Mouse (Mus musculus) intestine, embryonic 14.5 days (tissue): ENCODE measurements around the gene Clpb. TPM values are rescaled to one million over a fixed set of nuclear protein-coding genes. Genes with fewer than 3 reads are reported as not detected.
A peak's percentile ranks its signal among the peaks of the same experiment; 100 is the strongest.

ENCODE experiments used
- ATAC-seq: fragments of 200-750 bp; cut with Nextera tagmentation; replicated peaks from 2 replicates; pipeline ENCODE4 v1.8.0; 2017; ENCODE audit warnings: low read depth, moderate number of reproducible peaks, moderate TSS enrichment, moderate library complexity; ENCODE audit not compliant: low FRiP score, low TSS enrichment
- DNase-seq: peaks from one replicate; pipeline ENCODE4 v3.0.0-alpha.2; 2018; ENCODE audit warnings: low spot score
- H3K27ac ChIP-seq: fragments of 300-500 bp; sonication (generic); 2 replicates; pipeline ENCODE4 v1.5.1; 2014; ENCODE audit warnings: low read depth, mild to moderate bottlenecking, control low read depth
- H3K27me3 ChIP-seq: fragments of 300-500 bp; sonication (generic); replicated peaks from 2 replicates; pipeline ENCODE4 v1.6.1; 2014; ENCODE audit warnings: low read length, control low read depth; ENCODE audit not compliant: control insufficient read depth, insufficient read depth
- H3K36me3 ChIP-seq: fragments of 300-500 bp; sonication (generic); 2 replicates; pipeline ENCODE4 v1.6.1; 2014; ENCODE audit warnings: low read length, control low read depth; ENCODE audit not compliant: control insufficient read depth, insufficient read depth
- H3K4me1 ChIP-seq: fragments of 300-500 bp; sonication (generic); replicated peaks from 2 replicates; pipeline ENCODE4 v1.6.1; 2014; ENCODE audit warnings: low read length, control low read depth, mixed read lengths; ENCODE audit not compliant: control insufficient read depth, insufficient read depth
- H3K4me2 ChIP-seq: fragments of 300-500 bp; sonication (generic); 2 replicates; pipeline ENCODE4 v1.6.1; 2014; ENCODE audit warnings: low read length
- H3K4me3 ChIP-seq: fragments of 300-500 bp; sonication (generic); 2 replicates; pipeline ENCODE4 v1.5.1; 2014; ENCODE audit warnings: low read depth, low read length, control low read depth, mixed read lengths
- H3K9ac ChIP-seq: fragments of 300-500 bp; sonication (generic); 2 replicates; pipeline ENCODE4 v1.6.1; 2014; ENCODE audit warnings: mild to moderate bottlenecking, low read length
- H3K9me3 ChIP-seq: fragments of 300-500 bp; sonication (generic); 2 replicates; pipeline ENCODE4 v1.6.1; 2016; ENCODE audit warnings: low read length, control low read depth; ENCODE audit not compliant: control insufficient read depth
- WGBS: fragments of 180-500 bp; shearing (Covaris S2); extraction: QIAGEN DNeasy Blood & Tissue Kit; methylation state at CpG from one replicate; pipeline ENCODE4 v1.1.7; 2014; 5-methylcytosine and 5-hydroxymethylcytosine counted together
- polyA plus RNA-seq: library from polyadenylated mRNA; unstranded; fragments of >200 nt; fragmentation: Nextera tagmentation; extraction: Ambion mirVana; gene quantifications from 2 replicates; pipeline ENCODE4 v1.2.1, GENCODE M21; 2014

Clpb gene
- polyA plus RNA-seq, 1 experiment from 2014 or later, result 50.8 TPM

GRCm38 (mm10) chr7:101695483-101695882 is 32.0 kb downstream of the Clpb start:
- H3K36me3 ChIP-seq, result no peaks in the 10 kb centered on the region
- H3K4me3 ChIP-seq, result no peak overlapping the region
- no peak for DNase-seq
- H3K4me1 ChIP-seq, result 0 out of 2 replicates have a peak, but pooled peaks cover 2% of the 10 kb centered on the region
- no peak overlapping the region for H3K4me2 ChIP-seq
- ATAC-seq, result no peak
- no peak overlapping the region for H3K27ac ChIP-seq
- no peaks in the 10 kb centered on the region for H3K27me3 ChIP-seq
- no peak overlapping the region for H3K9ac ChIP-seq
- WGBS, result 60% methylated on average over 5 of the region's 5 CpGs
- no peaks in the 10 kb centered on the region for H3K9me3 ChIP-seq

- no peaks in the 10 kb centered on the region for H3K36me3 ChIP-seq
- H3K4me2 ChIP-seq, result no peak overlapping the region
- H3K9me3 ChIP-seq, result no peaks in the 10 kb centered on the region
- ATAC-seq (no peak), DNase-seq (no peak)
- H3K9ac ChIP-seq, result no peak overlapping the region
- H3K27me3 ChIP-seq, result no peaks in the 10 kb centered on the region
- H3K27ac ChIP-seq, result no peak overlapping the region
- H3K4me3 ChIP-seq, result no peak overlapping the region
- WGBS, result 50% methylated on average over 10 of the region's 10 CpGs
- H3K4me1 ChIP-seq, result 0 out of 2 replicates have a peak, but pooled peaks cover 2% of the 10 kb centered on the region
Observed at GRCm38 (mm10) chr7:101696931-101697723, 33.7 kb downstream of the Clpb start.

GRCm38 (mm10) chr7:101700296-101700695 is 36.9 kb downstream of the Clpb start:
- DNase-seq, result no peak

GRCm38 (mm10) chr7:101702706-101703105 is 39.3 kb downstream of the Clpb start:
- Histone ChIP-seq H3K27ac (no peak overlapping the region), H3K9ac (no peak overlapping the region), H3K4me1 (no peaks in the 10 kb centered on the region), H3K4me3 (no peak overlapping the region), H3K4me2 (no peak overlapping the region), H3K36me3 (no peaks in the 10 kb centered on the region), H3K9me3 (no peaks in the 10 kb centered on the region), H3K27me3 (no peaks in the 10 kb centered on the region)
- DNase-seq (no peak), ATAC-seq (no peak)
- WGBS, result 69% methylated on average over 5 of the region's 5 CpGs

More at GRCm38 (mm10) chr7:101700296-101700695, 36.9 kb downstream of the Clpb start:
- WGBS, result 56% methylated on average over 3 of the region's 3 CpGs
- no peak for ATAC-seq
- H3K4me3 ChIP-seq, result no peak overlapping the region
- H3K36me3 ChIP-seq, result no peaks in the 10 kb centered on the region
- H3K27ac ChIP-seq, result no peak overlapping the region
- H3K27me3 ChIP-seq, result no peaks in the 10 kb centered on the region
- H3K4me1 ChIP-seq, result 0 out of 2 replicates have a peak, but pooled peaks cover 2% of the 10 kb centered on the region
- H3K4me2 ChIP-seq, result no peak overlapping the region
- H3K9ac ChIP-seq, result no peak overlapping the region
- no peaks in the 10 kb centered on the region for H3K9me3 ChIP-seq

- 87% methylated on average over 3 of the region's 3 CpGs for WGBS
- no peaks in the 10 kb centered on the region for H3K27me3 ChIP-seq
- H3K4me3 ChIP-seq, result no peak overlapping the region
- no peak overlapping the region for H3K9ac ChIP-seq
- no peaks in the 10 kb centered on the region for H3K9me3 ChIP-seq
- no peak overlapping the region for H3K27ac ChIP-seq
- ATAC-seq (no peak), DNase-seq (no peak)
- H3K4me1 ChIP-seq, result no peaks in the 10 kb centered on the region
- no peaks in the 10 kb centered on the region for H3K36me3 ChIP-seq
- no peak overlapping the region for H3K4me2 ChIP-seq
Observed at GRCm38 (mm10) chr7:101709586-101709985, 46.2 kb downstream of the Clpb start.

- 94% methylated on average over 5 of the region's 5 CpGs for WGBS
- Histone ChIP-seq H3K9me3 (no peaks in the 10 kb centered on the region), H3K27ac (no peak overlapping the region), H3K9ac (no peak overlapping the region), H3K4me2 (no peak overlapping the region), H3K4me3 (no peak overlapping the region), H3K36me3 (no peaks in the 10 kb centered on the region), H3K27me3 (no peaks in the 10 kb centered on the region), H3K4me1 (no peaks in the 10 kb centered on the region)
- DNase-seq (no peak), ATAC-seq (no peak)
Observed at GRCm38 (mm10) chr7:101710236-101710635, 46.8 kb downstream of the Clpb start.

GRCm38 (mm10) chr7:101713828-101714400 is 50.5 kb downstream of the Clpb start:
- Histone ChIP-seq H3K9me3 (no peaks in the 10 kb centered on the region), H3K27me3 (no peaks in the 10 kb centered on the region), H3K4me3 (no peak overlapping the region), H3K9ac (no peak overlapping the region), H3K36me3 (no peaks in the 10 kb centered on the region), H3K4me2 (no peak overlapping the region), H3K4me1 (no peaks in the 10 kb centered on the region), H3K27ac (no peak overlapping the region)
- WGBS, result 45% methylated on average over 9 of the region's 9 CpGs
- no peak for DNase-seq
- 0 out of 2 replicates have a peak, but pooled peaks have one; percentile 32 for ATAC-seq

- Histone ChIP-seq H3K4me1 (no peaks in the 10 kb centered on the region), H3K27ac (no peak overlapping the region), H3K9ac (no peak overlapping the region), H3K4me2 (no peak overlapping the region), H3K4me3 (no peak overlapping the region), H3K27me3 (no peaks in the 10 kb centered on the region), H3K36me3 (no peaks in the 10 kb centered on the region), H3K9me3 (no peaks in the 10 kb centered on the region)
- no peak for ATAC-seq
- 54% methylated on average over 5 of the region's 5 CpGs for WGBS
- no peak for DNase-seq
Observed at GRCm38 (mm10) chr7:101715041-101715551, 51.7 kb downstream of the Clpb start.
